Mouse (Mus musculus) left cerebral cortex, postnatal 10 days (tissue): ENCODE measurements around the gene Kyat3. TPM values are rescaled to one million over a fixed set of nuclear protein-coding genes. Genes with fewer than 3 reads are reported as not detected.
A peak's percentile ranks its signal among the peaks of the same experiment; 100 is the strongest.
"Not testable (repeated sequence)": the region's sequence is repeated elsewhere in the genome, so short reads cannot be mapped to it uniquely, and the experiment has no call there.

Source experiments
- DNase-seq, 2 experiments: peaks; one replicate each; pipeline ENCODE4 v3.0.0; 2021 to 2022; ENCODE audit warnings: low spot score in 2 of 2, mixed read lengths in 1 of 2; ENCODE audit errors: extremely low spot score in 1 of 2
- intact Hi-C: fragments of 180-260 bp; cut with DNase I; formaldehyde crosslinking; loops from one replicate; pipeline ENCODE4 v1.15.1; 2025
- total RNA-seq, 2 experiments: library from RNA; stranded (reverse); gene quantifications; 2 replicates each; pipeline ENCODE4 v1.2.3; 2021

The Kyat3 gene
- 1 to 10 TPM; 3.2 to 3.7 TPM for total RNA-seq

DNA sequence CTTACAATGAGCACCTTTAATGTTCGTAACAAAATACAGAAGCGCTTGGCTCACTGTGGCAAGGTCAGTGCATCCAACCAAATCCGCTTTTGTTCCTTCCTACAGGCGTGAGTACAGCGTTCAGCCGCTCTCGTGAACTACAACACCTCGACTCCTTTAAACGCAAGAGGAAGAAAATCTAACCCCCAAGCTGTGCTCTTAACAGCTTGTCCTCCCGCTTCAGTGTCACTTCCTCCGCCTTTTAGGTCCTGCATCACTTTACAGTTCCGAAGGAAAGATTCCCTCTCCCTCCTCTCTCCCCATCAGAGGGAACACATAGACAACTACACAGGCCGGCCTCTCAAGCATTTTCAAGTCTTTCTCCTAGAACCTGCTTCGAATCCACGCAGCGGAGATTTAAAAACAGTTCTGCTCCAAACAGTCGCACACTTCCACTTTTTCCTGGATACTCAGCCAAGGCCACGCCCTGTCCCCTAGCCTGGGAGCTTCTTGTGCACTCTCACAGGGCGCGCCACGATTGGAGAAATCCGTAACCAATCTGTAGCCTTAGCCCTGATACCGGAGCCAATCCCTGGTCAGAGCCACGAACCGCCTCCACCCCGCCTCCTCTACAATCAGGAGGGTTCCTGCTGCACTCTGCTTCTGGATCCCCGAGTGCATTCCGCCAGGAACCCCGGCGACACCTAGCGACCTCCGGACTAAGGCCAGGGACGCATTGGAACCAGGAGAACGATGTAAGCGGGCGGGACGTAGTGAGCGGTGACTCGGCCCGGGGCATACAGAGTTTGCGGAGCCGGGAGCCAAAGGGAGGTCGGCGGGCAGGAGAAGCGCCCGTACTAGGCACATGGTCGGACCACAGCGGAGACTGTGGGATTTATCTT is at the start of gene Kyat3:
TSS of gene Kyat3 (plus strand) at position 610 of the 881 bp plus-strand sequence.
- DNase-seq, result peak; percentile 89 to 94
- intact Hi-C loops, result no loop called here

DNA sequence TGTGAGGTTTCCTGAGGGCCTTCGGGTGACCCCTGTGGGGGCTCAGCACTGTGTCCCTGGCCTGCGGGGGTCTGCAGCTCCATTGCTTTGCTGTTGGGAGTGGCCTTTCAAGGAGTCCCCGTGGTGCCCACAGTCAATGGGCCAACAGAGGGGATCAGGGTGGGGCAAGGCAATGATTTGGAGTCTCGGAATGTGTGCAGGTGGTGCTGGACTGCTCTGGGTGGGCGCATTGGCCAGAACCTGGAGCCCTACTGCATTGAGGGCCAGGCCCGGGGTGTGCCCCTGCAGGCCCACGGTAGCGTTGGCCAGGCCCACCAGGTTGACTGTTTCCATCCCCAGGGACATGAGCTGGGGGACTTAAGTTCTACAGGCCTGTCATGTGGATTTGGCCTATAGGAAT is 36.1 kb upstream of the Kyat3 start:
- intact Hi-C loops, result no loop called here
- DNase-seq, result no peak

DNA sequence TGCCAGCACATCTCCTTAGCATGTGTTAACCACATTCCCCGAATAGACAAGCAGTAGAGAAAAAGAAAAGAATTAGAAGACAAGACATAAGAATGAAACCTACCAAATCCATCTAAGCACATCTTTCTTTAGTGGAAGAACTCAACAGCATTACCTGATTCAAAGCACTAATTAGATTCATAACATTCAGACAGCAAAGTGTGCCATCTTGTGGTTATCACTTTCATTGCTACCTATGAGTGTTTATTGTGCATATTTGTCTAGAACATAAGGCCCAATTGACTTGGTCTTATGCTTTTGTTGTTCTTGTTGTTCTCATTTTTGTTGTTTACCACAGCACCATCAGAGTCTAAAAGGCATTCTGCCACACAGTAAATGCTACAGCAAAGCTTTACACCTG is 26.2 kb upstream of the Kyat3 start:
- intact Hi-C loops, result no loop called here
- no peak for DNase-seq

DNA sequence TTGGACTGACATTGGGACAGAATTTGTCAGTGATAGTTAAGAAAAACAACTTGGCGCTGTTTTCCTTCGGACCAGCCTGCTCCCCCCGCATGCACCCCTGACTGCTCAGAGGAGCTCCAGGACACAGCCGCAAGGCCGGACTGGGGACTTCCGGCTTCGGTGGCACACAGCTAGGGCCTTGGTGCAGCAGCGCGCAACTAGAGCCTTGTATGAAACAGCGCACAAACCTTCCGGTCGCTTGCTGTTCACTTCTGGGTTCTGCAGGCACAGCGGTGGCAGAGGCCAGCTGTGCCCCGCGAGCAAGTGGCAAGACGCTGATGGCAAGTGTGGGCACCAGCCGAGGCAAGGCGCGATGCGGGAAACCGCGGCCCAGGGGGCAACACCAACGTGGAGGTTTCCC is 12.9 kb upstream of the Kyat3 start:
- intact Hi-C loops, result no loop called here
- DNase-seq, result no peak

DNA sequence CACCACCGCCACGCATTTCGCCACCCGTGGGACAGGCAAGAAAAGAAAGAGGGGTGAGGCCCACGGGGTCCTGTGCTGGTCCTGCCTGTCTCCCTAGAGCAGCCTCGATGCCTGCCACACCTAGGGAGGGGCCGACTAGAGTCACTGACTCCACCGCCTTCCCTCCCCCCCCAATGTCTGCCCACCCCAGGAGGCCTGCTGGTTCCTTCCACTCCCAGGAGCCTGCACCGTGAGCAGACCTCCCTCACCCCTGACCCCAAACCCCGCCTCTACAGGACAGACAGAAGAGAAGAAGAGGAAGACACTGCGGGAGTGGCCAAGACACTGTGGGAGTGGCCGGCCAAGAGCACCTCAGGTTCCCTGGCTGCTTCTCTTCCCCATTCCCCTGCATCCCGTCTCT is 12.5 kb upstream of the Kyat3 start:
- no peak for DNase-seq
- intact Hi-C loops, result no loop called here

DNA sequence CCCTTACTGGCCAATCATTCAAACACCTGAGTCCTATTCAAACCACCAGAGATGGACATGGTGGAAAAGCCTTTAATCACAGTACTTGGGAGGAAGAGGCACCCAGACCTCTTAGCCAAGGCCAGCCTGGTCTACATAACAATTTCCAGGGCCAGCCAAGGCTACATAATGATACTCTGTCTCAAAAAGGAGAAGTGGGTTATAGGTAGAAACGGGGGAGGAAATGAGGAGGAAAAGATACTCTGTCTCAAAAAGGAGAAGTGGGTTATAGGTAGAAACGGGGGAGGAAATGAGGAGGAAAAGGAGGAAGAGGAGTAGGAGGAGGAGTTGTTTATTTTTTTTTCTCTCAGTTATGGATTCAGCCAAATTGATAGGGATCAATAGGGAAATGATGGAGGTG is 4.3 kb upstream of the Kyat3 start:
- intact Hi-C loops, result no loop called here
- DNase-seq, result no peak

DNA sequence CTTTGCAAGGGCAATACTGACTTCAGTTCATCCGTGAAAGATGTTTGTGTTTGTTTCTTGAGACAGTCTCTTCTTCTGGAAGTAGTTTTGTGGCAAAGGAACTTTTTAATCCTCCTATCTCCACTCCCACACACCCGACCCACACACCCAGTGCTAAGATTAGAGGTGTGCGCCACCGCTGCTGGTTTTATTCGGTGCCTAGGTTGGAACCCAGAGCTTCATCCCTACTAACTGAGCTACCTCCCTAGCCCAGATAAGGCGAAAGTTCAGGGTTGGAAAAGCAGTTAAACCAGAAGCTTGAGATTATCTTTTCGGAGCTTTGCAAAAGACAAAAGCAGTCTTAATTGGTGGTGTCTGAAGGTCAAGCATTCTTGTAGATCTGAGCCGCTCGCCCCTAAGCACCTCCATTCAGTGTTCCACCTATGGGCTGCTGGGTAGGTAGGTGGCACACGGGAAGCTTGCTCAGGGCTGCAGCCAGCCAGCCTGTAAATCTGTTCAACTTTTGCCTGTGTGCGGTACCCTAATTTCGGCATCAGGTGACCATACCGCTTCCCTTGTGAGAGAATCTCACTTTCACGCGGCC is 647 bp downstream of the Kyat3 start:
- DNase-seq, result no peak
- intact Hi-C loops, result no loop called here

DNA sequence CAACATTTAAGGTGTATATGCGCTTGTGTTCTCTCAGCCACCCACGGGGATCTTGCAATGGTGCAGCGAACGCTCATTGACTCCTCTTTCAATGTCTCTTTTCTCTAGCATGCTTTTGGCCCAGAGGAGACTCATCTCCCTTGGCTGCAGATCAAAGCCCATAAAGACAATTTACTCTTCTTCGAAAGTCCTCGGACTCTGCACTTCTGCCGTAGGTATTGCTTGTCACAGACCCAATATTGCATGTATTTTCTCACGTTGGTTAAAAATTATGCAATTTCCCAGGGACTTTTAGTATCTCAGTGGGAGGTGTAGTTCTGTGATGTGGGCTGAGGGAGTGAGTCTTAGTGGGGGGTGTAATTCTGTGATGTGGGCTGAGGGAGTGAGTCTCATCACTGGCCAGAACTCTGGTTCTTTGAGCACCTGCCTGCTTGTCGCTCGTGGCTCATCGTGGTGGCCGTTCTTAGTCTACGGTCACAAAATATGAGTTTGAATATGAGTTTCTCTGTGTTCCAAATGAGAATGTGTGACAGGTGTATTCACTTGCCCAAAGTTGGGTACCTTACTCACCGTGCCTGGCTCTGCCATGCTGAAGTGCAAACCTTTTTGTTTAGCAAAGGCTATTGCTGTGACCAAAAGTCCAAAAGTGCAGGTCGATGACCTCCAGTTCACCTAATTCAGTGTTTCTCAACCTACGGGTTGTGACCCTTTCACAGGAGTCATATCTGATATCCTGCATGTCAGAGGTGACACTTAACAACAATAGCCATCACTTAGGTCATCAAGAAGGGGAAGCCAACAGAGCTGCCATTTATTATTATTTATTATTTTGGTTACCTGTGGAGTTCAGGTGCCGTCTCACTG is 6.0 kb downstream of the Kyat3 start:
- DNase-seq, result no peak
- intact Hi-C loops, result loop anchor here (5.0 kb wide), 2 partner anchors 65 to 215 kb away; partner anchors contain the start of gene Gbp5

DNA sequence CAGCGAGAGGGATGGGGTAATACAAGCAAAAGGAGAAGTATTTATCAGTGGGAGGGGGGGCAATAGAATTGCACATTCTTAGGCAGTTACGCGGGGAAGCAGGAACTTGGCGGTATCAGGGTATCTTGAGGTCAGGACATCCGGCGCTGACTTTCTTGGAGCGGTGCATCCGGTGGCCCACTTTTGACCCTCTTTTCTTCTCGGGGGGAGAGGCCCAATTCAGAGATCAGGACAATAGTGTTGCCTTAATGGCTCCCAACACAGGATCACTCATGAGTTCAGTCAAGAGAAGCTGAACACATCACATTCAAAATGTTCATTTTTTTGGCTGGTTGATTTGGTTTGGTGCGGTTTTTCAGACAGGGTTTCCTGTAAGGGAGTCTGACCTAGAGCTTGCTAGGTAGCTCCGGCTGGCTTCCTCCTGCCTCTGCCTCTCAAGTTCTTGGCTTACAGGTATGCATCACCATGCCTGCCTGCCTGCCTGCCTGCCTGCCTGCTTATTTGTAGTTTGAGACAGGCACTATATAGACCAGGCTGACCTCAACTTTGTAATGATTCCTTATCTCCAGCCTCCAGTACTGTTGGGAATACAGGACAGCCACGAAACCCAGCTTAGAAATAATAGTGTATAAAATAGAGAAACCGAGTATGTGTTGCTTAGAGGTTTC is 7.5 kb downstream of the Kyat3 start:
- not testable (repeated sequence) for DNase-seq
- intact Hi-C loops, result loop anchor here (5.0 kb wide), 2 partner anchors 66 to 216 kb away; partner anchors contain the start of gene Gbp5

DNA sequence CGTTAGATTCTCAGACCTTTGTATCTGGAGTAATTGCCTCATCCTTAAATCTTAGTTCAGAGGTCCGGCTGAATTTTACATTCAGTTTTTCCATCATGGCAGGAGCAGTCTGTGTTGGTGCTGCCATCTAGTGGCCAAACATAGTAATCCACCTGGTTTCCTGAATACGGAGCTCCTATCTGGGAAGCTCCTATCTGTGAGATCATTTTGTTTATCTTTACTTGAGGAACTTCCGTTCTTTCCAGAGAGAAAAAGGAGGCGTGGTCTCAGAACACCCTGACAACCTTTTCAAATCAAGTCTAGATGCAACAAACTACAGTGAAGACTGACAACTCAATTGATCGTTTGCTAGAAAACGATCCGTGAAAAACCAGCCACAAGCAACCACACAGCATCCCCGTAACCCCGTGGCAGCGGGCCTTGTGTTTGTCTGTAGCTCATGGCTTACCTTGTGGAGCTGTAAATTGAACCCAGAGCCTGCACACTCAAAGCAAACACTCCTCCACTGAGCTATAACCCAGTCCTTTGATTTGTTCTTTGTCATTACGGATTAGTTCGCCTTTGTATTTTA is 8.1 kb downstream of the Kyat3 start:
- peak; percentile 67 to 68 for DNase-seq
- intact Hi-C loops, result loop anchor here (5.0 kb wide), 2 partner anchors 67 to 217 kb away; partner anchors contain the start of gene Gbp5

DNA sequence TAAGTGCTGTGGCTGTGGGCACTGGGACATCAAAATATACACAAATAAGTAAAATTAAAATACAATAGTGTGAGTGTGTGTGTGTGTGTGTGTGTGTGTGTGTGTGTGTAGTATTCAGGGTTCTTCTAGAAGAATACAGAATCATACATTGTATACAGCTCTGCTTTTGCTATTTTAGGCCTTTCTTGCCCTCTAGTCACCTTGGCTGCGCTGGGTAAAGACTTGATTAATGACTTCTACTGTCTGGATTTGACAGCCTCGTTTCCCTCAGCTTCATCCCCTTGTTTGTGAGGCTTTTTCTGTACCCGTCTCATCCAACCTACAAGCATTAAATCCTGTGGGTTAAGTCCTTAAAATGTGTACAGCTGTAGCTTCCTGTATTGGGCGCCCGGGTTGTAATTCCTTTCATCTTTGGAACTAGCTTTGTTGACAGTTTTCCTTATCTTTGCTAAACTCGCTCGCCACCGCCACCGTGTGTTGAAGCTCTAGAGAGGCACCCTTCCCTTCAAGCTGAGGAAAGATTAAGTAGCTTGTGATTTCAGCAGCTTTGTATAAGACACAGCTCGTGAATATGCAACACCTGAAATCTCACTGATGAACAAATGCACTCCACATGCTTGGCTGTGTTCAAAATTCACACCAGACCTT is 9.6 kb downstream of the Kyat3 start:
- peak; percentile 31 to 69 for DNase-seq
- intact Hi-C loops, result no loop called here

DNA sequence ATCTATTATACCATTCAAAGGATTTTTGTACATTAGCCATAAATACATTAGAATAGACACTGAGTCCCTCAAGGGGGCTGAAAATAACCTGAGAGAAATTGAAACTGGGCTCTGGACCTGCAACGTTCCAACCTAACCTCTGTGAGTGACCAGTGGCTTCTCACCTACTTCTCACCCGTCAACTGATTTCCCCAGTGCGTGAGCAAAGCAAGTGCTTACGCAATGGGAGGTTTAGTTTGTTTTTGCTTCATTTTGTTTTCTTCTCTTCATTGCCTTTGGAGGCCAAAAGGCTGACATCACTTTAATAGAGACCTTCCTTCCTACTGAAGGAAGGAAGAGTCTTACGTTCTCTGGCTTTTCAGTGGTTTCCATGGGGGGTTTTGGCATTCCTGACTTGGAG is 10.5 kb downstream of the Kyat3 start:
- intact Hi-C loops, result no loop called here
- no peak for DNase-seq

DNA sequence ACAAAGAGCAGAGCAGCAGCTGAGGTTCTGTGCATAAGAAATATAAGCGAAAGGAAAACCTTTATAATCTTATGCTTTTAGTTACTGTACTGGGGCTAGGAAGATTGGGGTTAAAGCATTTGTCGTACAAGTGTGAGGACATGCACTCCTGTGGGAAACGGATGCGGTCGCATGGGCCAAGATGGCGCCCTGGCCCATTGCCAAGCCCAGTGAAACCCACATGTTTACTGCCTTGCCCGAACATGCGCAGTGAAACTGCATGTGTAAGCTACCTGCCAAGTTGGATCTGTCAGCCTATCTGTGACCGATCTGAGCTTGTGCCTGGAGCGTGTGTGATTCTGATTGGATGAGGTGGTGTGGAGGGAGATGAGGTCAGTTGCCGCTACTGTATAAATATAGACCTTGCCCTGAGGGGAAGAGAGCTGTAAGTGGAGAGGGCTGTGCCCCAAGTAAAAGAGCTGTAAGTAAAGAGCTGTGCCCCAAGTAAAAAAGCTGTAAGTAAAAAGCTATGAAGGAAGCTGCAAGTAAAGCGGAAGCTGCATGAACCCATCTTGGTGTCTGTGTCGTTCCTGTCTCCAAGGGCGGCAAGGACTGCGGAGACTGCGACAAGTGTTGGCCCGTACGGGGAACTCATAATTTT is 11.7 kb downstream of the Kyat3 start:
- intact Hi-C loops, DNase-seq: not testable (repeated sequence)

DNA sequence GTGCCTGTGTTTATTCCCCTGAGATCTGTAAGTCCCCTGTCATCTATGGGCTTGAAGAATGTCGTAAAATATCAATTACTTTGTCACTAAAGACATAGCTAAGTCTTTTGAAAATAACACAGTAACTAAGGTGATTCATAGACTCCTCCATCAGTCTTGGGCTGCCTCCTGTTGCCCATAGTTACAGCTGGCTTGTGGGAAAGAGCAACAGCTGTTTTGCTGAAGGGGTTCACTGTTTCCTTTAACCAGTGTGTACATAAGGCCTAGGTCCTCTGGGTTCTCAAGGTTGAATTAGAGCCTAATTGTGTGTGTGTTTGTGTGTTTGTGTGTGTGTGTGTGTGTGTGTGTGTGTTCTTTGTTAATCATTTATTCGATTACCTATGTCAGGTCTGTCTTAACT is 24.6 kb downstream of the Kyat3 start:
- no peak for DNase-seq
- intact Hi-C loops, result no loop called here

DNA sequence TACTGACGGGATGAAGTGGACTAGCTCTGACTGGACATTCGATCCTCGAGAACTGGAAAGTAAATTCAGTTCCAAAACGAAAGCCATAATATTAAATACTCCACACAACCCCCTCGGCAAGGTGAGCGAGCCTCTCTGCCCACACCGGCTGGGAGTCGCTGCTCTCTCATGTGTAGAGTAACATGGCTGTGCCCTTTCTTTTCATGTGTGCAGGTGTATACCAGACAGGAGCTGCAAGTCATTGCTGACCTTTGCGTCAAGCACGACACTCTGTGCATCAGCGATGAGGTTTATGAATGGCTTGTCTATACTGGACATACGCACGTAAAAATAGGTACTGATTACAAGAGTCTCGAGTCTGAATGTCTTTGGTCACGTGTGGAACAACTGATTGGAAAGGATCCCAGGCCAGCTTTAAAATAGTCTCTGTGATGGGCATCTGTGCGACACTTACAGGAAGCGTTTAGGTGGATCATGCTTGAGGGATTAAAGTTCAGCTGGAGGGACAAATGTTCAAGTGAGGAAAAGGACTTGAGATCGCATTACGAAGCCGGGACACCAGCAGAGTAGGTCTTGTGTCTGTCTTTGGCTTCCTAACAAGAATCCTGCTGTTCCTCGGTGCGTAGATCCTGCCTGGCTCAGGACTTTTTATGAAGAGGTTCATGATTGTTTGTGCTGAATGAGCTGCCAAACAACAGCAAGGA is 25.3 kb downstream of the Kyat3 start:
- intact Hi-C loops, result no loop called here
- no peak for DNase-seq

DNA sequence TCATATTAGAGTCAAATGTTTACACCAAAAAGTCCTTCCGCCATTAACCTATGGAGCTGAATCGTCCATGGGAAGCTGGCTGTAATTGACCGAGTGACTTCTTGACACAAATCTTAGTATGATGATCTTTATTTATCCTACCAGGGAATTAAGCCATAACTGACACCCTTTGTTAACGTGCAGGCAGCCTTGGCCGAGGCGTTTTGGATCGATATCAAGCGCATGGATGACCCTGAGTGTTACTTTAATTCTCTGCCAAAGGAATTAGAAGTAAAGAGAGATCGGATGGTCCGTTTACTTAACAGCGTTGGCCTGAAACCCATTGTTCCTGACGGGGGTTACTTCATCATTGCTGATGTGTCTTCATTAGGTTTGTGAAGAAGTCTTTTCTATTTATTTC is 33.4 kb downstream of the Kyat3 start:
- DNase-seq, result no peak
- intact Hi-C loops, result no loop called here

DNA sequence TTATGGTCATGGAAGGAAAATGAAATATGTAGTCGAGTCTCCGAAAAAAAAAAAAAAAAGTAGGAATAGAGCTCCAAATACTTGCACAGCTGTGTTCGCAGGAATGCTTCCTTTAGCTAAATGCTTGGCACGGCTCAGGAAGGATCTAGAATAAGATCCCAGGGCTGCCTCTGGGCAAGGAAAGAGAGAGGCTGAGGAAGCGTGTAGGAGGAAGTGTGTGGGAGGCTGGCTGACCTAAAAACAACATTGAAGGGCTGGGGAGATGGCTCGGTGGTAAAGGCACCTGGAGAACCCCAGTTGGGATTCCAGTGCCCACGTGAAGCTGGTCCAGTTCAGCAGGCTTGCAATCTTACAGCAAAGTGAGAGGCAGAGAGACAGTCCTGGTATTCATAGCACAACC is 40.0 kb downstream of the Kyat3 start:
- peak; percentile 15 to 26 for DNase-seq
- intact Hi-C loops, result no loop called here
